Mouse (Mus musculus) adrenal gland, postnatal 25 days (tissue): Measurements from ENCODE around the gene Zfp458. TPM values are rescaled to one million over a fixed set of nuclear protein-coding genes. Genes with fewer than 3 reads are reported as not detected.
"Not testable (repeated sequence)": the region's sequence is repeated elsewhere in the genome, so short reads cannot be mapped to it uniquely, and the experiment has no call there.

Experiments
- DNase-seq: peaks from one replicate; pipeline ENCODE4 v3.0.0; 2021; ENCODE audit warnings: mixed read lengths
- long read RNA-seq: library from polyadenylated mRNA; stranded (forward); transcript quantifications from one replicate; pipeline ENCODE4 v2.0.0, GENCODE M21; 2021
- total RNA-seq: library from RNA; stranded (reverse); gene quantifications from 2 replicates; pipeline ENCODE4 v1.2.3, GENCODE M21; 2021

Zfp458 gene
- total RNA-seq = 4.0 and 5.8 TPM in 2 replicates
- long read RNA-seq, full-length matches to known transcripts = 2 of 2 reads
- long read RNA-seq, partial matches to known transcripts = 0 of 2 reads
- long read RNA-seq, other reads (novel, unspliced or antisense) = 0 of 2 reads

- no peak for DNase-seq
Observed at GRCm38 (mm10) chr13:67278314-67278713, at the start of gene Zfp458. Zfp458 (minus strand) TSS chr13:67278466.

DNA sequence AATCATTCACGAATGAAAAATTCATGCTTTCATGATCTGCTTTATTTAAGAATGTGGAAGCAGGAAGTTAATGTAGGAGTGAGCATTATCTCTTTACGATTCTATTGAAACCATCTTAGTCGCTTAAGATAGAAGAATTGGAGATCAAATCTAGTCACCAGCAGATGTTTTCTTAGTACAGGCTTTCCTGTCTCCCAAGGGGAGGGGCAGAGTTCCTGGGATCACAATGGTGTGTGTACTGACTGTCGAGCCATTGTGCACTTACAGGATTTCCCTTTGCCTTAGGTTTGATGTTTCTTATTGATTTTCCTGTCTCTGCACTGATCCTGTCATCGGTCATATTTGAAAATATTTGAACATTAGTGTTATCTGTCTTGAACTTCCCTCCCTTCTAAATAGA is 28.5 kb upstream of the Zfp458 start:
- no peak for DNase-seq

- peak; percentile 73 for DNase-seq
Observed at GRCm38 (mm10) chr13:67305822-67306672, 27.8 kb upstream of the Zfp458 start, which contains the start of gene Zfp457. Zfp457 (minus strand) TSS chr13:67306485.

DNA sequence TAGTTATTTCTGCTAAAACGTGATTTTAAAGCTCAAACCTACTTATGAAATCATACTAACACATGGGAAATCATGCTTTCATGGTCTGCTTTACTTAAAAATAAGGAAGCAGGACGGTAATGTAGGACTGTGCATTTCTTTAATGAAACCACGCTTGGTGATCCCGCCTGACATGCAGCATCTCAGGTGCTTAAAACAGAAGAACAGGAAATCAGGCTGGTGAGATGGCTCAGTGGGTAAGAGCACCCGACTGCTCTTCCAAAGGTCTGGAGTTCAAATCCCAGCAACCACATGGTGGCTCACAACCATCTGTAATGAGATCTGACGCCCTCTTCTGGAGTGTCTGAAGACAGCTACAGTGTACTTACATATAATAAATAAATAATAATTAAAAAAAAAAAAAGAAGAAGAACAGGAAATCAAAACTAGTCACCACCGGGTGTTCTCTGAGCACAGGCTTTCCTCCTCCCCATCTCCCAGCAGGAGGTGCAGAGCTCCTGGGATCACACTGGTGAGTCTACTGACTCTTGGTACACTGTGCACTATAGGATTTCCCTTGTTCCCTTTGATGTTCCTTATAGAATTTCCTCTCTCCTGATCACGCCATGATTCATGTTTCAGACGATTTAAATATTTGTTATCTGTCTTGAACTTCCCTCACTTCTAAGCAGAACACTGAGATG is 8.7 kb downstream of the Zfp458 start:
- DNase-seq = not testable (repeated sequence)

DNA sequence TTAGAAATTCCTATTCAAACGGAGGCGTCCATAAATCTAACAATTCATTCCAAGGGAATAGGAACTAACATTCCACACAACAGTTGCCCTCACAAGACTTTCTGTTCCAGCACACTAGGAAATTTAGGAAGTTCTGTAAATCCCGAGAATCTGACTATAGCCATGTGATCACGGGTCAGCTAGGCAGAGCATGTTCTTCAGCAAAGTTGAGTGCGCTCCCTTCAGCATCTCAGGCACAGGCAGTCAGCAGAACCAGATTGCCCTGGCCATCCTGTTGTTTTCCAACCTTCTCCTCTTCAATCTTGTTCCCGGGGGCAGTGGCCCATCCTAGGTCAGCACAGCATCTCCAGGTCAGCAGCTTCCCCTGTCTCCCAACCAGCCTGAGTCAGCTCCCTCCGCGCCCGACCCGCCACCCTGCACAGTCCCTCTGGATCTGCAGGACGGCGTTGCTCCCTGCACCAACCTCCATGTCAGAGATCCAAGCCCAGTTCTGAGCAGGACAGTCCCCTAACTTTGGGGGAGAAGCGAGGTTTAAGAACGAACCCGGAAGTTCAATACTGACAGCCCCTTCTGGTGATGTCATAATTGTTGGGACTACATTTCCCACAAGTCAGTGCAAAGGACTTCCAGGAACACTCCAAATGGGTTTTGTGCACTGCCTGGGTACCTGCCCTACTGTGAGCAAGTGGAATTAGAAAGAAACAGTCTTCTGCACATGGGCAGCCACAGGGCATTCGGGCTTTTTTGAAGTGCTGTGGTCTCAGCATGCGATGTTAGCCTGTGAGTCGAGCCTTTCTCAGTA is 9.5 kb downstream of the Zfp458 start:
- peak; percentile 28 for DNase-seq

DNA sequence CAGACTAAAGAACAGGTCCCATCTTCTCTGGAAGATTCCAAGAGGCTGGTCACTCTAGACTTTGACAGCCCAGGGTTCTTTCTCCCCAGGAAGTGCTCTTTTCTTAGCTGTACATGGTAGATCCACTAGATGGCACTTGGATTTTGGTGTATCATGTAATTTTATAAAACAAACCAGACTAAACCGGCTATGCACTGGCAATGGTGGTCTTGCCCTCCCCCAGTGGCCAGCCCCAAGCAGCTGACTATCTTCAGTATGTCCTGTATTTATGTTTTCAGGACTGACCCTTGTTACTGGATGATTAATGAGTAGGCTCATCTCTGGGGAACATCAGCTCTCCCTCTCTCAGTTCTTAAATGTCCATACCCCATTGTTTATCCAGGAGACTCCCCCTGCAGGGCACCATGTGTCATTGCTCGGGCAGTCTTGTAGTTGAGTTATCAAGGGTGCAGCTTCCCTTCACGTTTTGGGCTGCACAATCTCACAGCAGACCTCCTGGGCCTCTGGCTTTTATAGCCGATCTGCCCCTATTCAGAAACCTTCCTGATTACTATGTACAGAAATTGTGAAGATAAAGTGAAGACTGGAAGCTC is 64.2 kb downstream of the Zfp458 start:
- DNase-seq = no peak

Other genes starting within 250 kb of the Zfp458 start
- 2.5 and 2.7 TPM in 2 replicates for gene Zfp712, start 217.3 kb downstream of the Zfp458 start, total RNA-seq
- gene Zfp708, start 180.5 kb downstream of the Zfp458 start, total RNA-seq = 0.46 and 2.2 TPM in 2 replicates
- 7.8 and 9.5 TPM in 2 replicates for gene Gm28557, start 169.9 kb downstream of the Zfp458 start, total RNA-seq
- gene Rslcan18, start 162.2 kb downstream of the Zfp458 start, total RNA-seq = 1.3 and 1.7 TPM in 2 replicates
- 5.7 TPM in 2 replicates for gene Zfp759, start 156.8 kb downstream of the Zfp458 start, total RNA-seq
- gene Rsl1, start 105.3 kb downstream of the Zfp458 start, total RNA-seq = 7.9 and 8.5 TPM in 2 replicates
- 2.5 and 2.8 TPM in 2 replicates for gene Zfp455, start 84.0 kb downstream of the Zfp458 start, total RNA-seq
- 3.7 and 5.8 TPM in 2 replicates for gene Zfp457, start 28.0 kb upstream of the Zfp458 start, total RNA-seq
- 6.2 and 7.4 TPM in 2 replicates for gene Zfp595, start 54.1 kb upstream of the Zfp458 start, total RNA-seq
- 1.2 TPM in 1 of 2 replicates, not detected in the other for gene Gm28044, start 82.1 kb upstream of the Zfp458 start, total RNA-seq
- 4.1 and 4.9 TPM in 2 replicates for gene Zfp953, start 82.1 kb upstream of the Zfp458 start, total RNA-seq
- gene Gm28041, start 97.3 kb upstream of the Zfp458 start, total RNA-seq = 2.2 TPM in 1 of 2 replicates, not detected in the other
- 1.3 and 2.5 TPM in 2 replicates for gene Zfp456, start 97.3 kb upstream of the Zfp458 start, total RNA-seq
- 4.4 and 6.1 TPM in 2 replicates for gene Zfp429, start 121.4 kb upstream of the Zfp458 start, total RNA-seq
- 0.62 and 1.8 TPM in 2 replicates for gene Zfp459, start 143.0 kb upstream of the Zfp458 start, total RNA-seq
- gene Zfp874a, start 173.2 kb upstream of the Zfp458 start, total RNA-seq = 19.0 and 23.5 TPM in 2 replicates
- gene Zfp874b, start 205.8 kb upstream of the Zfp458 start, total RNA-seq = 15.9 and 18.7 TPM in 2 replicates
- 7.6 and 8.1 TPM in 2 replicates for gene Zfp58, start 222.1 kb upstream of the Zfp458 start, total RNA-seq
- gene Gm26965, start 247.7 kb upstream of the Zfp458 start, total RNA-seq = not detected in 2 replicates
- 18.0 and 19.8 TPM in 2 replicates for gene Zfp87, start 247.7 kb upstream of the Zfp458 start, total RNA-seq